Mouse (Mus musculus) lung, postnatal 0 days (tissue): Measurements from ENCODE around the gene Kcnk1.

Experiments used
- CTCF ChIP-seq: IDR thresholded peaks from 2 replicates; pipeline ENCODE4 v1.5.1; 2016; ENCODE audit warnings: antibody characterized with exemption, mild to moderate bottlenecking
- EP300 ChIP-seq: IDR thresholded peaks from 2 replicates; pipeline ENCODE4 v1.6.1; 2016; ENCODE audit warnings: antibody characterized with exemption, mild to moderate bottlenecking, control low read depth

GRCm38 (mm10) chr8:125957994-125958368, 37.0 kb upstream of the Kcnk1 start:
- no peak for TF ChIP-seq CTCF
- 0 out of 2 replicates have a peak, but pooled peaks have one; percentile 0 for TF ChIP-seq EP300
